8 mouse cellular contexts compared by ENCODE assay signal in genomic region chr7:120980931-120981924, GRCm38 (mm10). TPM values are rescaled to one million over a fixed set of nuclear protein-coding genes. Genes with fewer than 3 reads are reported as not detected.
DNase-seq lines count a peak whose midpoint lies in the region; ATAC-seq and TF ChIP-seq lines count a peak whose summit lies in the region.

No protein-coding gene starts in this region.

- peak overlapping the region; percentile 96 for H3K9ac ChIP-seq in intestine, postnatal 0 days (ENCODE audit: low read depth, low read length)
- H3K9ac ChIP-seq in liver, embryonic 13.5 days: peak overlapping the region; percentile 95

- 5% methylated on average over 39 of the region's 39 CpGs for WGBS in intestine, postnatal 0 days
- 3% methylated on average over 39 of the region's 39 CpGs for WGBS in liver, embryonic 13.5 days (ENCODE audit: insufficient replicate concordance)

- no peaks in the 10 kb centered on the region for H3K9me3 ChIP-seq in intestine, postnatal 0 days (ENCODE audit: control insufficient read depth)
- H3K9me3 ChIP-seq in liver, embryonic 13.5 days (replicated peaks): no peaks in the 10 kb centered on the region

- no peaks in the 10 kb centered on the region for H3K36me3 ChIP-seq in intestine, postnatal 0 days (ENCODE audit: control insufficient read depth, insufficient read depth)
- peaks cover 12% of the 10 kb centered on the region for H3K36me3 ChIP-seq in liver, embryonic 13.5 days
- H3K36me3 ChIP-seq in testis, adult 2 months (ENCODE audit: control insufficient read depth, insufficient read depth, low read length): no peaks in the 10 kb centered on the region

- no peak for TF ChIP-seq CTCF in intestine, postnatal 0 days (IDR thresholded peaks at IDR 0.05; ENCODE audit: low read depth)
- no peak for TF ChIP-seq CTCF in testis, adult 2 months (IDR thresholded peaks at IDR 0.05; ENCODE audit: control insufficient read depth, insufficient read depth, insufficient replicate concordance, low read depth, low read length)

- peaks cover 5% of the 10 kb centered on the region; the same call in 1 of the 2 replicates for H3K4me1 ChIP-seq in intestine, postnatal 0 days (replicated peaks; ENCODE audit: control insufficient read depth, insufficient read depth, low read length)
- H3K4me1 ChIP-seq in liver, embryonic 13.5 days (replicated peaks): peaks cover 50% of the 10 kb centered on the region
- no peaks in the 10 kb centered on the region for H3K4me1 ChIP-seq in testis, adult 2 months (ENCODE audit: control insufficient read depth, insufficient read depth, low read length)

- no peak for TF ChIP-seq POLR2A in testis, adult 2 months (IDR thresholded peaks at IDR 0.05; ENCODE audit: control insufficient read depth, low read depth, low read length)

- H3K4me2 ChIP-seq in intestine, postnatal 0 days (replicated peaks; ENCODE audit: low read depth): peak overlapping the region; percentile 78
- peak overlapping the region; percentile 83 for H3K4me2 ChIP-seq in liver, embryonic 13.5 days

- DNase-seq in 3134 (ENCODE audit: extremely low read depth, insufficient read length, low spot score): peak; percentile 81
- peak; percentile 63 for DNase-seq in embryo, embryonic 10.5 days (ENCODE audit: low spot score)
- peak; percentile 32 for DNase-seq in gastrocnemius, postnatal 25 days
- DNase-seq in liver, embryonic 13.5 days: peak; percentile 69
- DNase-seq in natural killer cell, adult 2 months (ENCODE audit: low spot score in 2 of 2): peak; percentile 25 to 29

- no peaks in the 10 kb centered on the region for H3K27me3 ChIP-seq in intestine, postnatal 0 days (replicated peaks; ENCODE audit: control insufficient read depth, insufficient read depth, low read length)
- no peaks in the 10 kb centered on the region; the same call in 1 of the 2 replicates for H3K27me3 ChIP-seq in liver, embryonic 13.5 days
- H3K27me3 ChIP-seq in testis, adult 2 months (ENCODE audit: control insufficient read depth, insufficient read depth, low read length): no peaks in the 10 kb centered on the region

- ATAC-seq in activated CD4-positive, CD25-positive, alpha-beta regulatory T cell, adult 4 months: peak; percentile 19
- peak; percentile 36 for ATAC-seq in intestine, postnatal 0 days
- ATAC-seq in liver, embryonic 13.5 days (ENCODE audit: low read depth): peak; percentile 61

- peak overlapping the region; percentile 95 for H3K4me3 ChIP-seq in intestine, postnatal 0 days (ENCODE audit: low read depth, low read length)
- peak overlapping the region; percentile 95 for H3K4me3 ChIP-seq in liver, embryonic 13.5 days (replicated peaks)
- peak overlapping the region; percentile 99 for H3K4me3 ChIP-seq in testis, adult 2 months (ENCODE audit: control insufficient read depth, low read depth, low read length)

- H3K27ac ChIP-seq in intestine, postnatal 0 days (ENCODE audit: low read depth, low read length): peak overlapping the region; percentile 96
- peak overlapping the region; percentile 98 for H3K27ac ChIP-seq in liver, embryonic 13.5 days
- peak overlapping the region; percentile 79; the same call in 1 of the 2 replicates for H3K27ac ChIP-seq in testis, adult 2 months (ENCODE audit: control insufficient read depth, insufficient read depth, low read depth, low read length)

RNA-seq across cellular contexts. Expression of gene Cdr2, which starts 0.9 kb away (rescaled TPM):
- 1 to 10 TPM; 1.0 to 1.3 TPM for polyA plus RNA-seq in activated CD4-positive, CD25-positive, alpha-beta regulatory T cell, adult 4 months (2017; shearing (Covaris generic))
- 1 to 10 TPM; 4.4 to 5.0 TPM for total RNA-seq in gastrocnemius, postnatal 25 days (2021)
- 119 and 124 TPM in 2 replicates for polyA plus RNA-seq in intestine, postnatal 0 days (2015; fragmentation: Nextera tagmentation; extraction: Ambion mirVana)
- polyA plus RNA-seq in liver, embryonic 13.5 days (2015; fragmentation: Nextera tagmentation; extraction: Ambion mirVana): 38.1 and 39.1 TPM in 2 replicates
- polyA plus RNA-seq in testis, adult 2 months (2012; rRNA removed): 31.9 and 32.2 TPM in 2 replicates

RNA-seq across cellular contexts. Expression of gene Mfsd13b, which starts 1.1 kb away (rescaled TPM):
- not detected for polyA plus RNA-seq in activated CD4-positive, CD25-positive, alpha-beta regulatory T cell, adult 4 months (2017; shearing (Covaris generic))
- not detected for total RNA-seq in gastrocnemius, postnatal 25 days (2021)
- 1.4 and 1.5 TPM in 2 replicates for polyA plus RNA-seq in intestine, postnatal 0 days (2015; fragmentation: Nextera tagmentation; extraction: Ambion mirVana)
- not detected in 2 replicates for polyA plus RNA-seq in liver, embryonic 13.5 days (2015; fragmentation: Nextera tagmentation; extraction: Ambion mirVana)
- 111 and 130 TPM in 2 replicates for polyA plus RNA-seq in testis, adult 2 months (2012; rRNA removed)

RNA-seq across cellular contexts. Expression of gene Mettl9, which starts 53.0 kb away (rescaled TPM):
- polyA plus RNA-seq in activated CD4-positive, CD25-positive, alpha-beta regulatory T cell, adult 4 months (2017; shearing (Covaris generic)): 1 to 10 TPM; 8.2 to 8.3 TPM
- total RNA-seq in gastrocnemius, postnatal 25 days (2021): 10 to 100 TPM; 20.1 to 21.4 TPM
- 85.4 and 89.4 TPM in 2 replicates for polyA plus RNA-seq in intestine, postnatal 0 days (2015; fragmentation: Nextera tagmentation; extraction: Ambion mirVana)
- polyA plus RNA-seq in liver, embryonic 13.5 days (2015; fragmentation: Nextera tagmentation; extraction: Ambion mirVana): 50.9 and 59.3 TPM in 2 replicates
- 9.1 and 9.8 TPM in 2 replicates for polyA plus RNA-seq in testis, adult 2 months (2012; rRNA removed)

Comparison
In these comparisons a context has a peak if more than half of its experiments do, and no peak if none do; other contexts are left out.
1. Peak in every context shown above with its lines: DNase-seq, ATAC-seq, H3K4me3 ChIP-seq and H3K27ac ChIP-seq.
2. DNase-seq: peak in every context shown above with its lines; median percentile 81 in 3134; 69 in liver, embryonic 13.5 days; 63 in embryo, embryonic 10.5 days; 32 in gastrocnemius, postnatal 25 days; 27 in natural killer cell, adult 2 months.
3. RNA of gene Cdr2, which starts 0.9 kb away (polyA plus RNA-seq): 119 to 124 TPM in intestine, postnatal 0 days, 38.1 to 39.1 TPM in liver, embryonic 13.5 days and 31.9 to 32.2 TPM in testis, adult 2 months; 1.0 to 1.3 TPM in activated CD4-positive, CD25-positive, alpha-beta regulatory T cell, adult 4 months; every median in the first group is over 10 times any median in the second.
4. RNA of gene Mfsd13b, which starts 1.1 kb away (polyA plus RNA-seq): 111 to 130 TPM in testis, adult 2 months; 1.4 to 1.5 TPM in intestine, postnatal 0 days, not detected in activated CD4-positive, CD25-positive, alpha-beta regulatory T cell, adult 4 months and not detected in liver, embryonic 13.5 days; every median in the first group is over 10 times any median in the second.